Mouse (Mus musculus): ENCODE data around the gene Wfdc12.

Gene Wfdc12

GRCm38 (mm10) chr2:164177831-164178230 is 12.6 kb downstream of the Wfdc12 start:
- in situ Hi-C loops (cut with MboI, MseI), result no loop called here

- in situ Hi-C loops (cut with MboI, MseI), result no loop called here
Measured at GRCm38 (mm10) chr2:164175850-164176249, 14.6 kb downstream of the Wfdc12 start.

GRCm38 (mm10) chr2:164174649-164175395 is 15.6 kb downstream of the Wfdc12 start:
- in situ Hi-C loops (cut with MboI, MseI), result no loop called here

- in situ Hi-C loops (cut with MboI, MseI), result no loop called here
Measured at GRCm38 (mm10) chr2:164173394-164173793, 17.0 kb downstream of the Wfdc12 start.

GRCm38 (mm10) chr2:164170902-164171301 is 19.5 kb downstream of the Wfdc12 start, which contains the start of gene Kcns1:
Gene Kcns1 (minus strand): TSS chr2:164171113.
- in situ Hi-C loops (cut with MboI, MseI), result no loop called here

GRCm38 (mm10) chr2:164170326-164170725 is 20.1 kb downstream of the Wfdc12 start:
- in situ Hi-C loops (cut with MboI, MseI), result no loop called here

GRCm38 (mm10) chr2:164168571-164168946 is 21.8 kb downstream of the Wfdc12 start:
- in situ Hi-C loops (cut with MboI, MseI), result no loop called here

- in situ Hi-C loops (cut with MboI, MseI), result no loop called here
Measured at GRCm38 (mm10) chr2:164167752-164168570, 22.4 kb downstream of the Wfdc12 start.

GRCm38 (mm10) chr2:164164941-164165340 is 25.5 kb downstream of the Wfdc12 start:
- in situ Hi-C loops (cut with MboI, MseI), result no loop called here

GRCm38 (mm10) chr2:164161515-164162055 is 28.8 kb downstream of the Wfdc12 start:
- in situ Hi-C loops (cut with MboI, MseI), result no loop called here

- in situ Hi-C loops (cut with MboI, MseI), result no loop called here
Measured at GRCm38 (mm10) chr2:164158838-164159237, 31.6 kb downstream of the Wfdc12 start.

- in situ Hi-C loops (cut with MboI, MseI), result no loop called here
Measured at GRCm38 (mm10) chr2:164156158-164156557, 34.2 kb downstream of the Wfdc12 start.

- in situ Hi-C loops (cut with MboI, MseI), result no loop called here
Measured at GRCm38 (mm10) chr2:164154007-164154406, 36.4 kb downstream of the Wfdc12 start.

GRCm38 (mm10) chr2:164152341-164152740 is 38.1 kb downstream of the Wfdc12 start:
- in situ Hi-C loops (cut with MboI, MseI), result no loop called here

- in situ Hi-C loops (cut with MboI, MseI), result no loop called here
Measured at GRCm38 (mm10) chr2:164150086-164150760, 40.2 kb downstream of the Wfdc12 start.

GRCm38 (mm10) chr2:164146556-164146955 is 43.9 kb downstream of the Wfdc12 start:
- in situ Hi-C loops (cut with MboI, MseI), result no loop called here

- in situ Hi-C loops (cut with MboI, MseI), result no loop called here
Measured at GRCm38 (mm10) chr2:164144541-164144940, 45.9 kb downstream of the Wfdc12 start.

GRCm38 (mm10) chr2:164144025-164144424 is 46.4 kb downstream of the Wfdc12 start:
- in situ Hi-C loops (cut with MboI, MseI), result no loop called here

GRCm38 (mm10) chr2:164142021-164142420 is 48.4 kb downstream of the Wfdc12 start:
- in situ Hi-C loops (cut with MboI, MseI), result no loop called here
